Mouse (Mus musculus): ENCODE results near the gene Gm6890. TPM values are rescaled to one million over a fixed set of nuclear protein-coding genes. Genes with fewer than 3 reads are reported as not detected.
"Not testable (repeated sequence)": the region's sequence is repeated elsewhere in the genome, so short reads cannot be mapped to it uniquely, and the experiment has no call there.

Gm6890 gene
- not detected in 2 replicates for polyA plus RNA-seq (2011; ENCODE audit: insufficient read length, low read depth, missing spikeins)

DNA sequence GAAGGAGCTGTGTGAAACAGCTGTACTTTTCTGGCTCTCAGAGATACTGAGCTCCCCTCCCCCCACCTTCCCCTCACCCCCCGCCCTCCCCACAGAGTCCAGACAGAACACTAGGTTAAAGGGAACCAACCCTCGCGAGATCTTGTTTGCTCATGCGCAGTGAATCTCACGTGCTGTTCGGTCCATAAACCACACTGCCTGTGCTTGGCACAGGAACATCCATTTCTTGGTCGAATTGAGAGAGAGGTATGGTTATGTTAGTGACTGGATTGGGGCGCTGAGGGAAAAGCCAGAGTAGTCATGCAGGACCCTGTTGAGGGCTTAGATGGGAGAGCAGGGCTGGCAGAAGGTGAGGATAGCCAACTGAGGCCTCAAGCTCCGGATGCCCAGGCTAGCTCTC lies at the start of gene Gm6890:
TSS of gene Gm6890 (plus strand) at position 301 of the 400 bp plus-strand sequence.
- H3K27ac ChIP-seq (ENCODE audit: insufficient read depth, low read length); H3K4me1 ChIP-seq (ENCODE audit: control insufficient read depth, insufficient read depth, low read length); H3K4me3 ChIP-seq (ENCODE audit: insufficient read depth, low read length): not testable (repeated sequence)

DNA sequence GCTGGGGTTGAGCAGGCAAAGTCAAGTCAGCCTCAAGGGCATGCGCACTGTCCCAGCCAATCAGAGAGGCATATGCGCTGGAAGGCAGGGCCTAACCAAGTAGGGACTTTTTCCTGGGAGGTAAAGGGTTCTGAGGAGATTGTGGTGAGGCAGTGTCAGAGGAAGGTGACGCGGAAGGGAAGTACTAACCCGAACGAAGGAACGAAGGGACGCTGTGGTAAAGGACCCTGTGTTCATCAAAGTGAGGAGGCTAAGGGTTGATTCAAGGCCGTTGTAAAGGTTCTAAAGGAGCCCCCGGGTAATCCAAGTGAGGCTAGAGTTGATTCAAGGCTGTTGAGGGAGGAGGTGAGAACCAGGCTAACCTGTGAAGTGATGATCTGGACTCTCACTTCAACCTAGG lies 14.5 kb upstream of the Gm6890 start:
- H3K4me3 ChIP-seq (ENCODE audit: insufficient read depth, low read length); H3K4me1 ChIP-seq (ENCODE audit: control insufficient read depth, insufficient read depth, low read length); H3K27ac ChIP-seq (ENCODE audit: insufficient read depth, low read length): not testable (repeated sequence)

DNA sequence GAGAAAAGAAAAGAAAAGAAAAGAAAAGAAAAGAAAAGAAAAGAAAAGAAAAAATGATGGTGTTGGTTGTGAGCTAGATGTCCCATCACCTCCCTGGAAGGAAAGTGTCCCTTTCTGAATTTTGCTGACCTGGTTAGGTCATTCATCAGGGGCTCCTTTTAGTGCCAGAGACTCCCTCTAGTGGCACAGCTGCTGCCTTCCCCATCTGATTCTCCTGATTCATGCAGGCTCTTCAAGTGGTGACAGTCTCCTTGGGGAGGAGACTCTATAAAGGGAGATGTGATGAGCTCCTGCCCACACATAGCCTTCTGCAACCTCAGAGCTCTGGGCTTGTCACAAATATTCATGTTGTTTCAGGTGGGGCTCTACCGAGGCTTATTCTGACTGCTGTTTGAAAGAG lies 30.0 kb downstream of the Gm6890 start:
- not testable (repeated sequence) for H3K4me3 ChIP-seq (ENCODE audit: insufficient read depth, low read length); H3K27ac ChIP-seq (ENCODE audit: insufficient read depth, low read length); H3K4me1 ChIP-seq (ENCODE audit: control insufficient read depth, insufficient read depth, low read length)

Other genes with a start within 250 kb of the Gm6890 start
- gene Olfr1326-ps1, start 166.0 kb upstream of the Gm6890 start, polyA plus RNA-seq (2011; ENCODE audit: insufficient read length, low read depth, missing spikeins): not detected in 2 replicates
- not detected in 2 replicates for gene Olfr1325, start 148.2 kb upstream of the Gm6890 start, polyA plus RNA-seq (2011; ENCODE audit: insufficient read length, low read depth, missing spikeins)
- gene Gm5640, start 95.3 kb upstream of the Gm6890 start, polyA plus RNA-seq (2011; ENCODE audit: insufficient read length, low read depth, missing spikeins): not detected in 2 replicates
- not detected in 2 replicates for gene Gm5936, start 96.3 kb downstream of the Gm6890 start, polyA plus RNA-seq (2011; ENCODE audit: insufficient read length, low read depth, missing spikeins)